Mouse (Mus musculus): ENCODE data around the gene Acap1. TPM values are rescaled to one million over a fixed set of nuclear protein-coding genes. Genes with fewer than 3 reads are reported as not detected.

Gene Acap1
- polyA plus RNA-seq (2014; fragmentation: Nextera tagmentation; extraction: Ambion mirVana), result 0.38 and 0.83 TPM in 2 replicates

DNA sequence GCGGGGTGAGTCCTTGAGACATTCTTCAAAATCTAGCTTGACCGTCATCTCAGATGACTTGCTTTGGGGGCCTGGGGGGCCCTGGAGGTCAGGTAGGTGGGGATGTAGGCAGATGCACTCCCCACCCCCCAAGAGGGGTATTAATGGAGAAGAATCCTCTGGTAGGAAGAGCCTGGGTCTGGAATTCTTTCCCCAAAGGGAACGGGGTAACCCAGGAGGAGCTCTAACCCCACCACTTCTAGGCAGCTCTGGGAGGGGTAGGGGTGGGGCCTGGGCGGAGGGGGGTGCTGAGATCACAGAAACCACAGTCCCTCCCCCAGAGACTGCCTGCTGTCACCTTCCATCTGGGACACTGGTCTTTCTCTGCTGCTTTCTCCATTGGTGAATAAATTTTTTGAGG lies at the start of gene Acap1:
Gene Acap1 (minus strand): TSS at position 249 of the 400 bp plus-strand sequence.
- H3K27me3 ChIP-seq (ENCODE audit: insufficient read depth, low read length), result no peaks in the 10 kb centered on the region

DNA sequence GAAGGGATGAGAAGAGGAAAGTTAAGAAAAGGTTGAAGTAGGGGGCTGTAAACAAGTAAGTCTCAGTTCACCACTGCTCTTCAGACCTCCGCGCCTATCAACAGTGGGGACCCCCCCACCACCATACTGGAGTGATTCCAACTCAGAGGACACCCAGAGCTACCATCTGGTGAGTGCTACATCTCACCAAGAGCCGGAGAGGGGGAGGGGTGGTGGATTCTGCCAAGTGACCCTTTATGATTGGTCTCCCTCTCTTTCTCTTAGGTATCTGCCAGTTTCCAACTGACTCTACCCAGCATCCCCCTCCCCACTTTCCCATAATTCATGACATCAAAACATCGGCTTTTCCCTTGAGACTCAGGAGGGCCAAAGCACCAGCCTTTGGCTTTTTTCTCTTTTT lies 45.6 kb upstream of the Acap1 start:
- DNase-seq, result no peak
- 56% methylated on average over 4 of the region's 4 CpGs for WGBS
- ATAC-seq (ENCODE audit: insufficient read depth), result no peak
- Histone ChIP-seq H3K4me3 (ENCODE audit: low read depth, low read length) (no peak overlapping the region), H3K27me3 (ENCODE audit: insufficient read depth, low read length) (peaks cover 14% of the 10 kb centered on the region), H3K9me3 (ENCODE audit: low read depth, low read length) (no peaks in the 10 kb centered on the region), H3K4me1 (ENCODE audit: insufficient read depth) (peaks cover 10% of the 10 kb centered on the region; the same call in 1 of the 2 replicates), H3K27ac (ENCODE audit: low read depth) (no peak overlapping the region), H3K4me2 (no peak overlapping the region), H3K9ac (no peak overlapping the region), H3K36me3 (ENCODE audit: insufficient read depth) (peaks cover 34% of the 10 kb centered on the region; the same call in 1 of the 2 replicates)
- TF ChIP-seq CTCF (IDR thresholded peaks at IDR 0.05; ENCODE audit: low read depth), result no peak

More for the DNA sequence above, at the start of gene Acap1:
- H3K4me1 ChIP-seq (ENCODE audit: insufficient read depth), result 0 out of 2 replicates have a peak, but pooled peaks cover 8% of the 10 kb centered on the region
- no peaks in the 10 kb centered on the region for H3K36me3 ChIP-seq (ENCODE audit: insufficient read depth)
- no peak within 1 kb of the TSS for H3K4me3 ChIP-seq (ENCODE audit: low read depth, low read length)
- DNase-seq (no peak), ATAC-seq (ENCODE audit: insufficient read depth) (no peak)
- no peak for TF ChIP-seq CTCF (IDR thresholded peaks at IDR 0.05; ENCODE audit: low read depth)
- no peak within 1 kb of the TSS for H3K9ac ChIP-seq
- no peak within 1 kb of the TSS for H3K4me2 ChIP-seq
- 60% methylated on average over 4 of the region's 4 CpGs for WGBS
- no peaks in the 10 kb centered on the region for H3K9me3 ChIP-seq (ENCODE audit: low read depth, low read length)
- no peak within 1 kb of the TSS for H3K27ac ChIP-seq (ENCODE audit: low read depth)

DNA sequence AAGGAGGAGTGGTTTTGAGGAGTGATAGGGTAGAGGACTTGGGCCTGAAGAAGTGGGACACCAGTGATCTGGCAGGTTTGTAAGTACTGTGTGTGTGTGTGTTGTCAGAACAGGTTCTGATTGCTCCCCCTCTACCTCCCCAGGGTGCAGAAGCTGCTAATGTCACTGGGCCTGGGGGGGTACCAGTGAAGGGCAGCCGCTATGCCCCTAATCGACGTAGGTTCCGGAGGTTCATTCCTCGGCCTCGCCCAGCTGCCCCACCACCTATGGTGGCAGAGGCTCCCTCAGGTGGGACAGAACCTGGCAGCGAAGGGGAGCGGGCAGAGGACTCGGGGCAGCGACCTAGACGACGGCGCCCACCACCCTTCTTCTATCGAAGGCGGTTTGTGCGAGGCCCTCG lies 44.4 kb upstream of the Acap1 start:
- ATAC-seq (ENCODE audit: insufficient read depth), result no peak
- no peak for TF ChIP-seq CTCF (IDR thresholded peaks at IDR 0.05; ENCODE audit: low read depth)
- no peaks in the 10 kb centered on the region for H3K9me3 ChIP-seq (ENCODE audit: low read depth, low read length)
- peaks cover 26% of the 10 kb centered on the region for H3K27me3 ChIP-seq (ENCODE audit: insufficient read depth, low read length)
- WGBS, result 88% methylated on average over 17 of the region's 17 CpGs
- peaks cover 23% of the 10 kb centered on the region; the same call in 1 of the 2 replicates for H3K36me3 ChIP-seq (ENCODE audit: insufficient read depth)
- no peak for DNase-seq
- no peak overlapping the region for H3K9ac ChIP-seq
- H3K4me3 ChIP-seq (ENCODE audit: low read depth, low read length), result no peak overlapping the region
- H3K27ac ChIP-seq (ENCODE audit: low read depth), result no peak overlapping the region
- no peak overlapping the region for H3K4me2 ChIP-seq
- H3K4me1 ChIP-seq (ENCODE audit: insufficient read depth), result peaks cover 6% of the 10 kb centered on the region; the same call in 1 of the 2 replicates

DNA sequence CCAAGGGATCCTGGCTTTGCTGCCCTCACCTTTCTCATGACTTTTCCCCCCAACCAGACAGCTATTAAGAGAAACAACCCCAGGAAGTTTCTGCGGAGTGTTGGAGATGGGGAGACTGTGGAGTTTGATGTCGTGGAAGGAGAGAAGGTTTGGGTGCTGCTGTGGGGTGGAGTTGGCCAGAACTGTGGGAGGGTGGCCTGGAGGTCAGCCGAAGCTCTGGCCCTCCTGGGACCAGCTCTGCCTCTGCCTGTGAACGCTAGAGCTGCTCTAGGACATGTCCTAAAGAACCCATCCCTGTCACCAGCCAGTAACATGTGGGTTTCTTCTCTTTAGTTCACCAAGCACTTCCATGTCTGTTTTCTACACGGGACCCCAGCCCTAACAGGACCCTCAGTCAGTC lies 43.8 kb upstream of the Acap1 start:
- no peak overlapping the region for H3K27ac ChIP-seq (ENCODE audit: low read depth)
- H3K36me3 ChIP-seq (ENCODE audit: insufficient read depth), result peaks cover 17% of the 10 kb centered on the region; the same call in 1 of the 2 replicates
- no peaks in the 10 kb centered on the region for H3K9me3 ChIP-seq (ENCODE audit: low read depth, low read length)
- ATAC-seq (ENCODE audit: insufficient read depth) (no peak), DNase-seq (no peak)
- TF ChIP-seq CTCF (IDR thresholded peaks at IDR 0.05; ENCODE audit: low read depth), result no peak
- H3K4me2 ChIP-seq, result no peak overlapping the region
- H3K4me3 ChIP-seq (ENCODE audit: low read depth, low read length), result no peak overlapping the region
- H3K27me3 ChIP-seq (ENCODE audit: insufficient read depth, low read length), result peaks cover 28% of the 10 kb centered on the region
- 59% methylated on average over 5 of the region's 5 CpGs for WGBS
- H3K4me1 ChIP-seq (ENCODE audit: insufficient read depth), result peaks cover 6% of the 10 kb centered on the region; the same call in 1 of the 2 replicates
- H3K9ac ChIP-seq, result no peak overlapping the region

DNA sequence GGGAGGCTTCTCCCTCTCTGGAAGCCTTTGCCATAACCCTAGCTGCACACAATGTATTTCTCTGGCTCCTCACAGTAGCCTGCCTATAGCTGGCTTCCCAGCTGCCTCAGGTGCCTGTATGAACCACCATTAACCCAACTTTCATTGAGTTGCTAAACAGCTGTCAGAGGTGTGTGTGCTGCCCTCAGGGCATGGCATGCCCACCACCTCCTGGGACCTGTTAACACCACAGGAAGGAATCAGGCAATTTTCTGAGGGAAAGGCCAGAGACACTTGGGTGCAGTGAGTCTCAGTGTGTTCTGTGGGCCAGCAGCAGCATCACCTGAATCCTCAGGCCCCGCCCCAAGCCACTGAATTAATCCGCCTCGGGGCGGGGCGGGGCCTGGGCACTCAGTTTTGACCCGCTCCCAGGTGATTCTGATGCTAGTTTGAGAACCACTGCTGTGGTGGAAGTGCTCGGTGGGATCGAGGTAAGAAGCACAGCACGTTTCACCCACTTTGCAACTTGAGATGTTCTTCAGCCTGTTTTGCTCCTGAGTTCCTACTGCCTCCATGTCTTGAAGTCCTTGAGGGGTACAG lies 43.2 kb upstream of the Acap1 start:
- Histone ChIP-seq H3K27ac (ENCODE audit: low read depth) (no peak overlapping the region), H3K4me1 (ENCODE audit: insufficient read depth) (peaks cover 6% of the 10 kb centered on the region; the same call in 1 of the 2 replicates)
- WGBS, result 26% methylated on average over 9 of the region's 9 CpGs

DNA sequence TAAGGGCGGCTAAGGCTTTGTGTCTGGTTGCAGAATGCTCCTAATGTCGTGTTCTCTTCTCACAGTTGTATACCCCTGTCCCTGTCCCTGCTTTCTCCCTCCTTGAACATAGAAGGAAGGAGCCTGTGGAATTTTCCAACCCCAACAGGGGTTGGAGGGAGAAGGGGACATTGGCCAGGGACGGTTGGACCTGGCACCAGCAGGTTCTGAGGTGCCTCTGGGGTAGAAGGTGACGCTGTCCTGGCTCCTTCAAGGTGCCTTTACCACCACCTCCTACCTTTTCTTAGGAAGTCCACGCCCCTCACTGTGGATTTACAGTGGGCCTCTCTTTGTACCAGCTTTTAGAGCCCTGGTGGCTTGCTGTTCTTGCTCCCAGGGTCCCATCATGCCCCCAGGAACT lies 42.5 kb upstream of the Acap1 start:
- TF ChIP-seq CTCF (IDR thresholded peaks at IDR 0.05; ENCODE audit: low read depth), result no peak
- DNase-seq (no peak), ATAC-seq (ENCODE audit: insufficient read depth) (no peak)
- Histone ChIP-seq H3K36me3 (ENCODE audit: insufficient read depth) (peaks cover 9% of the 10 kb centered on the region; the same call in 1 of the 2 replicates), H3K9me3 (ENCODE audit: low read depth, low read length) (no peaks in the 10 kb centered on the region), H3K4me2 (no peak overlapping the region), H3K4me3 (ENCODE audit: low read depth, low read length) (no peak overlapping the region), H3K27ac (ENCODE audit: low read depth) (no peak overlapping the region), H3K9ac (no peak overlapping the region), H3K27me3 (ENCODE audit: insufficient read depth, low read length) (peaks cover 28% of the 10 kb centered on the region), H3K4me1 (ENCODE audit: insufficient read depth) (peaks cover 6% of the 10 kb centered on the region; the same call in 1 of the 2 replicates)
- WGBS, result 73% methylated on average over 5 of the region's 5 CpGs

More for the DNA sequence above, 43.2 kb upstream of the Acap1 start:
- H3K4me3 ChIP-seq (ENCODE audit: low read depth, low read length), result no peak overlapping the region
- no peak for ATAC-seq (ENCODE audit: insufficient read depth)
- no peak for TF ChIP-seq CTCF (IDR thresholded peaks at IDR 0.05; ENCODE audit: low read depth)
- no peak overlapping the region for H3K4me2 ChIP-seq
- H3K9ac ChIP-seq, result no peak overlapping the region
- peaks cover 12% of the 10 kb centered on the region; the same call in 1 of the 2 replicates for H3K36me3 ChIP-seq (ENCODE audit: insufficient read depth)
- H3K9me3 ChIP-seq (ENCODE audit: low read depth, low read length), result no peaks in the 10 kb centered on the region
- no peak for DNase-seq
- peaks cover 28% of the 10 kb centered on the region for H3K27me3 ChIP-seq (ENCODE audit: insufficient read depth, low read length)

DNA sequence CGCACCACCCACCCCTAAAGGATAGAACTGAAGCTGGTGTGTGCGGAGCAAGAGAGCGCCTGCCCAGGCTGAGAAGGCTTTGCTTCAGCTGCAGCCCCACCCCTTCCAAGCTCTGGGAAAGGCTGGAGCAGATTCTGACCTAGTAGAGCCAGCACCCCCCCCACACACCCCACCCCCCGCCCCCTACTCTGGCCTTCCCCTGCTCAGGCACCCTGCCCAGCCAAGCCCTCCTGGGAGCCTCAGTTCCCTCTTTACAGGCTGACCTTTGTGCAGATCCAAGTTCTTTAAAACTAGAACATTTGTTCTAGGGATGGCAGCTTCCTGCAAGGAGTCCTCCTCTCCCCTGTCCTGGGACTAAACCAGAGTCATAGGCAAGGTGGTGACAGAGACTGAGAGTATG lies 42.0 kb upstream of the Acap1 start:
- Histone ChIP-seq H3K9me3 (ENCODE audit: low read depth, low read length) (no peaks in the 10 kb centered on the region), H3K27ac (ENCODE audit: low read depth) (no peak overlapping the region), H3K4me3 (ENCODE audit: low read depth, low read length) (no peak overlapping the region), H3K4me1 (ENCODE audit: insufficient read depth) (peaks cover 6% of the 10 kb centered on the region; the same call in 1 of the 2 replicates), H3K27me3 (ENCODE audit: insufficient read depth, low read length) (peaks cover 28% of the 10 kb centered on the region), H3K9ac (no peak overlapping the region), H3K36me3 (ENCODE audit: insufficient read depth) (0 out of 2 replicates have a peak, but pooled peaks cover 5% of the 10 kb centered on the region), H3K4me2 (peak overlapping the region; percentile 99; the same call in 1 of the 2 replicates)
- WGBS, result 28% methylated on average over 4 of the region's 4 CpGs
- ATAC-seq (ENCODE audit: insufficient read depth) (no peak), DNase-seq (no peak)
- no peak for TF ChIP-seq CTCF (IDR thresholded peaks at IDR 0.05; ENCODE audit: low read depth)
